Mouse (Mus musculus): ENCODE data around the gene Il11ra1.
"Not testable (repeated sequence)": the region's sequence is repeated elsewhere in the genome, so short reads cannot be mapped to it uniquely, and the experiment has no call there.

Gene Il11ra1

DNA sequence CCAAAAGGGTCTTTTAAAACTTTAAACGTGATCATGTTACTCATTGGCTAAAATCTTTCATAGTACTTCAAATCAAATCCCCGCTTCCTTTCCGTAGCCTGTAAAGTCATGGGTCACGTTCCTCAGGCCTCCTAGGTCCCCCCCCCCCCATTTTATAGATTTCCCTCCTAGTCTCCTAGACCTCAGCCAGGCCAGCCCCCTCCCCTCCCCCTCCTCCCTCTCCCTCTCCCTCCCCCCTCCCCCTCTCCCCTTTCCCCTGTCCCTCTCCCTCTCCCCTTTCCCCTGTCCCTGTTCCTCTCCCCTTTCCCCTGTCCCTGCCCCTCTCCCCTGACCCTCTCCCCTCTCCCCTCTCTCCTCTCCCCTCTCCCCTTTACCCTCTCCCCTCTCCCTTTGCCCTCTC, 82.9 kb downstream of the Il11ra1 start:
- not testable (repeated sequence) for DNase-seq (ENCODE audit: low spot score in 2 of 2)

DNA sequence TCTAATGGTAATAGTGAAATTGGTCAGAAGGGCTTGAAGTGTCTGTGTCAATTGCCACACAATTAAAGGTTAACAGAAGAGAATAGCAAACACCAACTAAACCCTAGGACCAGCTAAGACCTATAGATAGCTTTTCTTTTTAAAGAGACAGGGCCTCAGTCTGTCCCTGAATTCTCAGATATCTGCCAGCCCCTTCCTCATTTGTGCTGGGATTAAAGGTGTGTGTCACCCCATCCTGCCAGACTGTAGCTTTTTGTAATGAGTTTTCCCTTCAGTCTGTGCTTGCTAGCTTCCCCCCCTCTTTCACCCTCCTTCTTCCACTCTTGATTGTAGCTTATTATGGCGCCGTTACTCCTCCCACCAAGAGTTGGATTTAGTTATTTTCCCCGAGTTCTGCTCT, 83.4 kb downstream of the Il11ra1 start:
- DNase-seq (ENCODE audit: low spot score in 2 of 2), result not testable (repeated sequence)

Data from thymus, postnatal 10 days (tissue).